Mouse (Mus musculus) liver, embryonic 11.5 days (tissue): ENCODE data around the gene Peli1. TPM values are rescaled to one million over a fixed set of nuclear protein-coding genes. Genes with fewer than 3 reads are reported as not detected.

Source experiments
- ATAC-seq: fragments of 200-750 bp; cut with Nextera tagmentation; replicated peaks from 2 replicates; pipeline ENCODE4 v1.8.0; 2017; ENCODE audit warnings: moderate number of reproducible peaks, mild to moderate bottlenecking, moderate TSS enrichment, moderate library complexity; ENCODE audit not compliant: low FRiP score
- DNase-seq: peaks from one replicate; pipeline ENCODE4 v3.0.0-alpha.2; 2017; ENCODE audit warnings: low spot score
- H3K27ac ChIP-seq: fragments of 300-500 bp; sonication (generic); 2 replicates; pipeline ENCODE4 v1.5.1; 2014; ENCODE audit warnings: mild to moderate bottlenecking, low read depth, low read length, control low read depth
- H3K27me3 ChIP-seq: fragments of 300-500 bp; sonication (generic); replicated peaks from 2 replicates; pipeline ENCODE4 v1.6.1; 2014; ENCODE audit warnings: low read length, mixed read lengths; ENCODE audit not compliant: control insufficient read depth, insufficient read depth
- H3K36me3 ChIP-seq: fragments of 300-500 bp; sonication (generic); 2 replicates; pipeline ENCODE4 v1.6.1; 2014; ENCODE audit warnings: mild to moderate bottlenecking, low read length, moderate library complexity, mixed read lengths; ENCODE audit not compliant: control insufficient read depth, insufficient read depth
- H3K4me1 ChIP-seq: fragments of 300-500 bp; sonication (generic); replicated peaks from 2 replicates; pipeline ENCODE4 v1.6.1; 2014; ENCODE audit warnings: low read length, mixed read lengths; ENCODE audit not compliant: control insufficient read depth, insufficient read depth
- H3K4me2 ChIP-seq: fragments of 300-500 bp; sonication (generic); 2 replicates; pipeline ENCODE4 v1.6.1; 2014; ENCODE audit warnings: mild to moderate bottlenecking, control low read depth, moderate library complexity
- H3K4me3 ChIP-seq: fragments of 300-500 bp; sonication (generic); 2 replicates; pipeline ENCODE4 v1.5.1; 2014; ENCODE audit warnings: low read depth, low read length, control low read depth
- H3K9ac ChIP-seq: fragments of 300-500 bp; sonication (generic); 2 replicates; pipeline ENCODE4 v1.6.1; 2014; ENCODE audit warnings: low read depth, low read length, control low read depth
- H3K9me3 ChIP-seq: fragments of 300-500 bp; sonication (generic); 2 replicates; pipeline ENCODE4 v1.6.1; 2016; ENCODE audit warnings: low read length, inconsistent platforms, mixed read lengths; ENCODE audit not compliant: control insufficient read depth
- WGBS: fragments of 180-500 bp; shearing (Covaris S2); extraction: QIAGEN DNeasy Blood & Tissue Kit; methylation state at CpG from one replicate; pipeline ENCODE4 v1.1.7; 2014; 5-methylcytosine and 5-hydroxymethylcytosine counted together
- polyA plus RNA-seq: library from polyadenylated mRNA; unstranded; fragments of >200 nt; fragmentation: Nextera tagmentation; extraction: Ambion mirVana; gene quantifications from 2 replicates; pipeline ENCODE4 v1.2.1, GENCODE M21; 2014

The Peli1 gene
- polyA plus RNA-seq, 1 experiment from 2014 or later: 25.2 TPM

GRCm38 (mm10) chr11:21082711-21083110 lies 8.4 kb upstream of the Peli1 start:
- Histone ChIP-seq H3K27me3 (no peaks in the 10 kb centered on the region; the same call in 1 of the 2 replicates), H3K4me3 (no peak overlapping the region), H3K9ac (no peak overlapping the region), H3K36me3 (no peaks in the 10 kb centered on the region), H3K27ac (no peak overlapping the region), H3K4me1 (0 out of 2 replicates have a peak, but pooled peaks cover 4% of the 10 kb centered on the region), H3K9me3 (no peaks in the 10 kb centered on the region), H3K4me2 (no peak overlapping the region)
- WGBS: 39% methylated on average over 2 of the region's 2 CpGs
- ATAC-seq: peak; percentile 94
- no peak for DNase-seq

DNA sequence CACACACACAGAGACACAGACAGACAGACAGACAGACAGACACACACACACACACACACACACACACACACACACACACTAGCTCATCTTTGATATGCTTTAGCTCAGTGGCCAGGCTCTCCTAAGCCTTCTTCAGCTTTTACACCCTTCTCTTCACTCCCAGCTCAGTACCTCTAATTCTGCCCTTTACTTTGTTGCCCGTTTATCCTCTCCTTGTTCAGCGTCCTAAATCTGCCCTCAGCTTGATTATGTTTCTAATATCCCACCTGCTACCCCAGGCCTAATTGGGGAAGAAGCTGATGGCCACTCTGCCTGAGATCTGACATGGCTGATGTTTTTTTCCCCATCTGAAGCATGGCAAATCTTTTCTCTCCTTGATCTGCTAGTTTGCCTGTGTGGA lies 2.7 kb upstream of the Peli1 start:
- H3K4me1 ChIP-seq: peaks cover 2% of the 10 kb centered on the region; the same call in 1 of the 2 replicates
- ATAC-seq (no peak), DNase-seq (no peak)
- H3K27ac ChIP-seq: no peak overlapping the region
- WGBS: 51% methylated on average over 2 of the region's 2 CpGs
- no peaks in the 10 kb centered on the region for H3K36me3 ChIP-seq
- H3K4me3 ChIP-seq: no peak overlapping the region
- H3K4me2 ChIP-seq: no peak overlapping the region
- H3K9me3 ChIP-seq: no peaks in the 10 kb centered on the region
- H3K9ac ChIP-seq: no peak overlapping the region
- no peaks in the 10 kb centered on the region for H3K27me3 ChIP-seq

- Histone ChIP-seq H3K4me3 (no peak overlapping the region), H3K4me2 (no peak overlapping the region), H3K9ac (no peak overlapping the region), H3K27me3 (no peaks in the 10 kb centered on the region), H3K4me1 (peaks cover 7% of the 10 kb centered on the region; the same call in 1 of the 2 replicates), H3K27ac (no peak overlapping the region), H3K36me3 (no peaks in the 10 kb centered on the region), H3K9me3 (no peaks in the 10 kb centered on the region)
- no peak for DNase-seq
- 62% methylated on average over 4 of the region's 4 CpGs for WGBS
- ATAC-seq: no peak
Measured at GRCm38 (mm10) chr11:21089571-21089970, 1.5 kb upstream of the Peli1 start.

GRCm38 (mm10) chr11:21091428-21092405 lies 626 bp downstream of the Peli1 start:
- ATAC-seq (peak; percentile 64), DNase-seq (peak; percentile 70)
- Histone ChIP-seq H3K9ac (peak overlapping the region; percentile 98), H3K36me3 (no peaks in the 10 kb centered on the region), H3K4me2 (peak overlapping the region; percentile 86), H3K27me3 (no peaks in the 10 kb centered on the region), H3K27ac (peak overlapping the region; percentile 99), H3K4me1 (peaks cover 7% of the 10 kb centered on the region; the same call in 1 of the 2 replicates), H3K9me3 (no peaks in the 10 kb centered on the region), H3K4me3 (peak overlapping the region; percentile 81)
- under 1% methylated on average over 99 of the region's 99 CpGs for WGBS

GRCm38 (mm10) chr11:21092621-21093020 lies 1.5 kb downstream of the Peli1 start:
- H3K4me2 ChIP-seq: peak overlapping the region; percentile 86
- no peaks in the 10 kb centered on the region for H3K27me3 ChIP-seq
- DNase-seq: no peak
- no peak overlapping the region for H3K27ac ChIP-seq
- WGBS: 15% methylated on average over 7 of the region's 7 CpGs
- H3K9me3 ChIP-seq: no peaks in the 10 kb centered on the region
- ATAC-seq: no peak
- peak overlapping the region; percentile 81 for H3K4me3 ChIP-seq
- H3K9ac ChIP-seq: peak overlapping the region; percentile 20; the same call in 1 of the 2 replicates
- H3K36me3 ChIP-seq: no peaks in the 10 kb centered on the region
- H3K4me1 ChIP-seq: peaks cover 7% of the 10 kb centered on the region; the same call in 1 of the 2 replicates

DNA sequence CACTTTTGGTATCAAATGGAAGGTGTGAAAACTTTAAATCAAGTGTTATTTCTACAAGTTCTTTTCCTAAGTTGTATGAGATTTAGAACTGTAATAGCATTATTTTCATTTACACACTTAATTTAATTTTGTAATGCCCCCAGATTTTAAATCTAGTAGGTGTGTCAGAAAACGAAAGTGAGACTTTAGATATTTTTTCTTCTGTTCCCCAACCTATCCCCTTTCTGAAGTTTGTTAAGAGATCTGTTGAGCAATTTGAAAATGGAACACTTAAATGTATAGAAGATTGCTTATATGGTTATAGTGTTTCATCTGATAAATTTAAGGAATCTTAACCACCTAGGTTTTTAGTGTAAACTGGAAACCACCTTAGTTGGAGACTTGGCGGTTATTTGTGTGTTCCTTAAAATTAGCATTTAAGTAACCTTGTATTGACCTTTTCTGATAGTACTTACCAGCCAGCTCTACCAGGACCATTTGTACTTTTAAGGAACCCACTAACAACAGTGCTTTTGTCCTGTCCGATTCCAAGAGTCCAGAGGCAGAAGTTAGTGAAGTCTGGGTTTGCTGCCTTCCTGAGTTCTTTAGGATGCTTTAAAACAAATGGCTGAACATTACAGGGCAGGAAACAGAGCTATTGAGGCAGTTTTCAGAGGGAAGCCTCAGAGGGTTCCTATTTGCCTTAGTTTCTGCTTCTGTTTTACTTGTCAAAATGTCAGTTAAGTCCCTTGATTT lies 2.2 kb downstream of the Peli1 start:
- H3K27me3 ChIP-seq: no peaks in the 10 kb centered on the region
- H3K9ac ChIP-seq: no peak overlapping the region
- H3K4me3 ChIP-seq: no peak overlapping the region
- ATAC-seq: no peak
- WGBS: 54% methylated on average over 3 of the region's 3 CpGs
- H3K36me3 ChIP-seq: no peaks in the 10 kb centered on the region
- H3K27ac ChIP-seq: no peak overlapping the region
- H3K9me3 ChIP-seq: no peaks in the 10 kb centered on the region
- no peak for DNase-seq
- peaks cover 7% of the 10 kb centered on the region for H3K4me1 ChIP-seq
- peak overlapping the region; percentile 33 for H3K4me2 ChIP-seq

DNA sequence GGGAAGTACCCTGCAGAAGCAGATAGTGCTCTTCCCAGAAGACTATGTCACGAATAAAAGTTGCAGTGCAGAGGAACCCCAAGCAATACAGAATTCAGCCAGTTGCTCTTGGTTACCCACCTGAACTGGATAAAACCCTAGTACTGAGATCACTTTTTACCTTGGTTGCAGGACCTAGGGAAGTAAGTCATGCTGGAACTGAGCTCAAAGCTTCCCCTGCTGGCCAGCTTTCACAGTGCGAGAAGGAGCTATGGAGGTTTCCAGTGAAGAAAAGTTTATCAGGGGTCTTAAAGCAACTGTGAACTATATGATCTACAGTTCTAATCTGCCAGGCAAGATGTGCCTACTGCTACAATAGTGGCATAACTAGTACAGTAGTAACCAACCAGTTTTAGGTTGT lies 5.5 kb downstream of the Peli1 start:
- H3K4me1 ChIP-seq: peaks cover 19% of the 10 kb centered on the region
- no peaks in the 10 kb centered on the region for H3K9me3 ChIP-seq
- H3K4me3 ChIP-seq: no peak overlapping the region
- no peaks in the 10 kb centered on the region for H3K36me3 ChIP-seq
- no peak overlapping the region for H3K27ac ChIP-seq
- ATAC-seq (no peak), DNase-seq (no peak)
- no peak overlapping the region for H3K9ac ChIP-seq
- H3K27me3 ChIP-seq: no peaks in the 10 kb centered on the region
- WGBS: 73% methylated on average over 2 of the region's 2 CpGs
- no peak overlapping the region for H3K4me2 ChIP-seq

- no peak for ATAC-seq
- no peaks in the 10 kb centered on the region for H3K27me3 ChIP-seq
- H3K9ac ChIP-seq: no peak overlapping the region
- WGBS: 63% methylated on average over 2 of the region's 2 CpGs
- peak overlapping the region; percentile 34; the same call in 1 of the 2 replicates for H3K4me2 ChIP-seq
- no peaks in the 10 kb centered on the region for H3K36me3 ChIP-seq
- no peaks in the 10 kb centered on the region for H3K9me3 ChIP-seq
- peaks cover 16% of the 10 kb centered on the region for H3K4me1 ChIP-seq
- no peak for DNase-seq
- no peak overlapping the region for H3K4me3 ChIP-seq
- no peak overlapping the region for H3K27ac ChIP-seq
Measured at GRCm38 (mm10) chr11:21098457-21098856, 7.4 kb downstream of the Peli1 start.
